Mouse (Mus musculus) C2C12 (cell line): Measurements from ENCODE around the gene Glyctk.

ENCODE experiments used
- CTCF ChIP-seq: IDR thresholded peaks from one replicate; pipeline ENCODE4 v1.5.1; 2011; ENCODE audit not compliant: control insufficient read depth, insufficient read depth, insufficient read length
- FOSL1 ChIP-seq: IDR thresholded peaks from one replicate; pipeline ENCODE4 v1.8.0; 2011; ENCODE audit warnings: mild to moderate bottlenecking, low read length; ENCODE audit not compliant: poor library complexity, insufficient read depth, severe bottlenecking
- MYOD1 ChIP-seq: IDR thresholded peaks from one replicate; pipeline ENCODE4 v1.6.1; 2011; ENCODE audit warnings: low read depth; ENCODE audit not compliant: control insufficient read depth, insufficient read length
- MYOG ChIP-seq: IDR thresholded peaks from one replicate; pipeline ENCODE4 v1.6.1; 2011; ENCODE audit not compliant: control insufficient read depth, insufficient read length; ENCODE audit errors: extremely low read depth
- USF1 ChIP-seq: IDR thresholded peaks from one replicate; pipeline ENCODE4 v1.6.1; 2011; ENCODE audit warnings: low read depth, mild to moderate bottlenecking, control low read depth, moderate library complexity

- TF ChIP-seq MYOD1 (no peak), CTCF (no peak), FOSL1 (no peak), USF1 (no peak), MYOG (no peak)
These were observed 9.3 kb upstream of the Glyctk start for GRCm38 (mm10) chr9:106167241-106167640.
